Mouse (Mus musculus) testis, adult 2 months (tissue): ENCODE measurements around the gene Grin2c. TPM values are rescaled to one million over a fixed set of nuclear protein-coding genes. Genes with fewer than 3 reads are reported as not detected.

Experiments used
- H3K27ac ChIP-seq: fragments of 200-500 bp; 2 replicates; pipeline ENCODE4 v1.5.1; 2012; ENCODE audit warnings: low read depth, low read length; ENCODE audit not compliant: control insufficient read depth, insufficient read depth
- H3K27me3 ChIP-seq: fragments of 200-500 bp; 2 replicates; pipeline ENCODE4 v1.6.1; 2012; ENCODE audit warnings: mild to moderate bottlenecking, low read length, moderate library complexity; ENCODE audit not compliant: control insufficient read depth, insufficient read depth
- H3K36me3 ChIP-seq: fragments of 200-500 bp; 2 replicates; pipeline ENCODE4 v1.6.1; 2012; ENCODE audit warnings: mild to moderate bottlenecking, low read length; ENCODE audit not compliant: control insufficient read depth, insufficient read depth
- H3K4me1 ChIP-seq: fragments of 200-500 bp; 2 replicates; pipeline ENCODE4 v1.6.1; 2012; ENCODE audit warnings: low read length; ENCODE audit not compliant: control insufficient read depth, insufficient read depth
- H3K4me3 ChIP-seq: fragments of 200-500 bp; 2 replicates; pipeline ENCODE4 v1.5.1; 2012; ENCODE audit warnings: low read depth, mild to moderate bottlenecking, low read length, moderate library complexity, mixed read lengths; ENCODE audit not compliant: control insufficient read depth
- CTCF ChIP-seq: fragments of 200-500 bp; IDR thresholded peaks from 2 replicates; pipeline ENCODE4 v1.5.1; 2012; ENCODE audit warnings: low read depth, mild to moderate bottlenecking, inconsistent platforms, low read length, moderate library complexity; ENCODE audit not compliant: control insufficient read depth, insufficient read depth, insufficient replicate concordance
- POLR2A ChIP-seq: fragments of 200-500 bp; IDR thresholded peaks from 2 replicates; pipeline ENCODE4 v1.6.1; 2012; ENCODE audit warnings: low read depth, mild to moderate bottlenecking, inconsistent platforms, low read length, moderate library complexity; ENCODE audit not compliant: control insufficient read depth
- polyA plus RNA-seq: library from polyadenylated mRNA; depleted of rRNA; stranded (reverse); fragments of >200 nt; gene quantifications from 2 replicates; pipeline ENCODE4 v1.2.3, GENCODE M21; 2012

The Grin2c gene
- polyA plus RNA-seq, 1 experiment = 1.5 TPM

- Histone ChIP-seq H3K4me1 (peaks cover 22% of the 10 kb centered on the region), H3K27me3 (no peaks in the 10 kb centered on the region; the same call in 1 of the 2 replicates), H3K4me3 (no peak overlapping the region), H3K36me3 (no peaks in the 10 kb centered on the region), H3K27ac (no peak overlapping the region)
- TF ChIP-seq CTCF = no peak
- no peak for TF ChIP-seq POLR2A
Measured at GRCm38 (mm10) chr11:115262954-115263353, 4.1 kb downstream of the Grin2c start.

GRCm38 (mm10) chr11:115259134-115259533, 7.9 kb downstream of the Grin2c start:
- Histone ChIP-seq H3K4me3 (no peak overlapping the region), H3K4me1 (peaks cover 8% of the 10 kb centered on the region), H3K27me3 (no peaks in the 10 kb centered on the region), H3K36me3 (no peaks in the 10 kb centered on the region), H3K27ac (no peak overlapping the region)
- no peak for TF ChIP-seq POLR2A
- no peak for TF ChIP-seq CTCF

- Histone ChIP-seq H3K27ac (no peak overlapping the region), H3K27me3 (no peaks in the 10 kb centered on the region), H3K36me3 (no peaks in the 10 kb centered on the region), H3K4me3 (peak overlapping the region; percentile 26), H3K4me1 (peaks cover 8% of the 10 kb centered on the region)
- TF ChIP-seq POLR2A (no peak), CTCF (no peak)
Measured at GRCm38 (mm10) chr11:115257775-115258510, 9.1 kb downstream of the Grin2c start.

- peaks cover 14% of the 10 kb centered on the region for H3K4me1 ChIP-seq
- H3K36me3 ChIP-seq = no peaks in the 10 kb centered on the region
- H3K27ac ChIP-seq = peak overlapping the region; percentile 64
- no peaks in the 10 kb centered on the region for H3K27me3 ChIP-seq
- TF ChIP-seq CTCF (no peak), POLR2A (no peak)
- no peak overlapping the region for H3K4me3 ChIP-seq
Measured at GRCm38 (mm10) chr11:115251258-115251657, 15.8 kb downstream of the Grin2c start.

- Histone ChIP-seq H3K36me3 (no peaks in the 10 kb centered on the region), H3K4me1 (peaks cover 14% of the 10 kb centered on the region), H3K4me3 (peak overlapping the region; percentile 5), H3K27ac (peak overlapping the region; percentile 64), H3K27me3 (no peaks in the 10 kb centered on the region)
- TF ChIP-seq POLR2A (no peak), CTCF (no peak)
Measured at GRCm38 (mm10) chr11:115250405-115251090, 16.5 kb downstream of the Grin2c start.

GRCm38 (mm10) chr11:115249721-115250404, 17.2 kb downstream of the Grin2c start:
- H3K27me3 ChIP-seq = no peaks in the 10 kb centered on the region

GRCm38 (mm10) chr11:115247945-115248344, 19.1 kb downstream of the Grin2c start:
- Histone ChIP-seq H3K27me3 (no peaks in the 10 kb centered on the region), H3K4me3 (no peak overlapping the region), H3K36me3 (no peaks in the 10 kb centered on the region), H3K27ac (no peak overlapping the region), H3K4me1 (peaks cover 14% of the 10 kb centered on the region)
- TF ChIP-seq POLR2A = no peak
- TF ChIP-seq CTCF = no peak

More at GRCm38 (mm10) chr11:115249721-115250404, 17.2 kb downstream of the Grin2c start:
- Histone ChIP-seq H3K4me1 (peaks cover 14% of the 10 kb centered on the region), H3K36me3 (no peaks in the 10 kb centered on the region), H3K27ac (no peak overlapping the region), H3K4me3 (peak overlapping the region; percentile 5)
- TF ChIP-seq POLR2A (no peak), CTCF (no peak)
